Mouse (Mus musculus): ENCODE measurements around the gene Errfi1. TPM values are rescaled to one million over a fixed set of nuclear protein-coding genes. Genes with fewer than 3 reads are reported as not detected.

The Errfi1 gene
- polyA plus RNA-seq, 1 experiment, result 53.7 TPM

DNA sequence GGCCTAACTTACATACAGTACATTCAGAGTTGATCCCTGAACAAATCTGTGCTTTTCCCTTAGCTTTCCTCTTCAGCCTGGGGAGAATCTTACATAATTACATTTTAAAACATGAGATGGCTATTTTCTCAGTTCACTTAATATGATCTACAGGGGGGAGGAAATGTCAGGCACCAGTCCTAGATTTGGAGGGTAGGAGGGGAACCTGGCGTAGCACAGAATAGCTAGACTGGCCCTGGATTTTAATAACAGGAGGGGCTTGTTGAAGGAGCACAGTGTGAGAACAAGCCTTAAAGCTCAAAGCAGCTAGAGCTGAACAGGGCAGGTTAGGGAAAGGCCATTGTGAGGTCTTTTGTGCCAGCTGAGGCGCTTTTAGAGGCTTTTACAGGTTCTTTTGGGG lies 7.4 kb downstream of the Errfi1 start:
- TF ChIP-seq CTCF (IDR thresholded peaks at IDR 0.05; ENCODE audit: insufficient read depth, low read length), result no peak
- TF ChIP-seq POLR2A (IDR thresholded peaks at IDR 0.05; ENCODE audit: borderline replicate concordance, extremely low read depth, low read depth, low read length), result no peak
- DNase-seq, result no peak
- Histone ChIP-seq H3K4me3 (replicated peaks; ENCODE audit: extremely low read depth, low read depth, low read length) (no peak overlapping the region), H3K4me1 (ENCODE audit: control insufficient read depth, insufficient read depth, low read length) (peaks cover 8% of the 10 kb centered on the region)
- WGBS, result 81% methylated on average over 2 of the region's 2 CpGs

- H3K4me1 ChIP-seq (ENCODE audit: control insufficient read depth, insufficient read depth, low read length), result peaks cover 6% of the 10 kb centered on the region
- no peak overlapping the region for H3K4me3 ChIP-seq (replicated peaks; ENCODE audit: extremely low read depth, low read depth, low read length)
- TF ChIP-seq POLR2A (IDR thresholded peaks at IDR 0.05; ENCODE audit: borderline replicate concordance, extremely low read depth, low read depth, low read length), result peak; percentile 27; the same call in 1 of the 2 replicates
- TF ChIP-seq CTCF (IDR thresholded peaks at IDR 0.05; ENCODE audit: insufficient read depth, low read length), result no peak
- WGBS, result 51% methylated on average over 8 of the region's 8 CpGs
- no peak for DNase-seq
Measured at GRCm38 (mm10) chr4:150862626-150863375, 9.1 kb downstream of the Errfi1 start.

DNA sequence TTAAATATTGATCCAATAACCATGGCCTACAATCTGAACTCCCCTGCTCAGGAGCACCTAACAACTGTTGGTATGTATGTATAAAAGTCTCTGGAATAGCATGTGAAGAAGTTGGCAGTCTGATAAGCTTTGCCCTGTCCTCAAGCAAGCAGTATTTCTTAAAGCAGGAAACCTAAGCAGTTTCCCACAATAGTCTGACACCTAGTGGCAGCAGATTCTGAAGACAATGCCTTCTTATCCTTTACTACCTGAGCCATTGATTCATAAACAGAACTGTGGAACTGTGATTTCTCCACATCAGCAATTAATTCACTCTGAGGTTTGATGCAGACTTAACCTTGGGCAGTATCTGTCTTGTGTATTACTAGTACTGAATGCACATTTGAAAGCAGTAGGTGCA lies 11.7 kb downstream of the Errfi1 start:
- no peak for DNase-seq
- H3K4me1 ChIP-seq (ENCODE audit: control insufficient read depth, insufficient read depth, low read length), result peaks cover 18% of the 10 kb centered on the region
- TF ChIP-seq CTCF (IDR thresholded peaks at IDR 0.05; ENCODE audit: insufficient read depth, low read length) (no peak), POLR2A (IDR thresholded peaks at IDR 0.05; ENCODE audit: borderline replicate concordance, extremely low read depth, low read depth, low read length) (no peak)
- H3K4me3 ChIP-seq (replicated peaks; ENCODE audit: extremely low read depth, low read depth, low read length), result no peak overlapping the region

GRCm38 (mm10) chr4:150866069-150866468 lies 12.3 kb downstream of the Errfi1 start:
- Histone ChIP-seq H3K4me1 (ENCODE audit: control insufficient read depth, insufficient read depth, low read length) (peaks cover 24% of the 10 kb centered on the region), H3K4me3 (replicated peaks; ENCODE audit: extremely low read depth, low read depth, low read length) (no peak overlapping the region)
- DNase-seq, result no peak
- no peak for TF ChIP-seq CTCF (IDR thresholded peaks at IDR 0.05; ENCODE audit: insufficient read depth, low read length)
- no peak for TF ChIP-seq POLR2A (IDR thresholded peaks at IDR 0.05; ENCODE audit: borderline replicate concordance, extremely low read depth, low read depth, low read length)
- 82% methylated on average over 11 of the region's 11 CpGs for WGBS

- WGBS, result 88% methylated on average over 10 of the region's 12 CpGs
- Histone ChIP-seq H3K4me3 (replicated peaks; ENCODE audit: extremely low read depth, low read depth, low read length) (no peak overlapping the region), H3K4me1 (ENCODE audit: control insufficient read depth, insufficient read depth, low read length) (peaks cover 28% of the 10 kb centered on the region)
- TF ChIP-seq POLR2A (IDR thresholded peaks at IDR 0.05; ENCODE audit: borderline replicate concordance, extremely low read depth, low read depth, low read length) (no peak), CTCF (IDR thresholded peaks at IDR 0.05; ENCODE audit: insufficient read depth, low read length) (no peak)
- DNase-seq, result no peak
Measured at GRCm38 (mm10) chr4:150866494-150866893, 12.8 kb downstream of the Errfi1 start.

DNA sequence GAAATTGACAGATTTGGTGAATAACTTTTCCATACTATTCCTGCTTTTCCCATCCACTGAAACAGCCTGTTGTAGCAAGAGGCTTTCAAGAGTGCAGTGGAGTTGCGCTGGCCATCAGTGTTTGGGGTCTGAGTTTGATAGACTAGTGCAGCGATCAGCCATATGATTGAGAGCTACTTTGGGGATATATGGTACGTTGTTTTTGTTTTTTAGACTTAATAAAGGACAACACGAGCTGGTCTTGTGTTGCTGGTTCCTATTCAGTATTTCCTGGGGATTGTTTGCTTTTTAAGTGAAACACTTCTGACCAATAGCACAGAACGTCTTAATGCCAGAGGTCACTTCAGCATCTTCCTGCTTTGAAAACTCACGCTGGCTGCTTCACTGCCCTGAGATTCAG lies 14.4 kb downstream of the Errfi1 start:
- H3K4me3 ChIP-seq (replicated peaks; ENCODE audit: extremely low read depth, low read depth, low read length), result no peak overlapping the region
- DNase-seq, result no peak
- no peak for TF ChIP-seq CTCF (IDR thresholded peaks at IDR 0.05; ENCODE audit: insufficient read depth, low read length)
- TF ChIP-seq POLR2A (IDR thresholded peaks at IDR 0.05; ENCODE audit: borderline replicate concordance, extremely low read depth, low read depth, low read length), result no peak
- peaks cover 36% of the 10 kb centered on the region for H3K4me1 ChIP-seq (ENCODE audit: control insufficient read depth, insufficient read depth, low read length)
- 59% methylated on average over 6 of the region's 6 CpGs for WGBS

- DNase-seq, result no peak
- no peak overlapping the region for H3K4me3 ChIP-seq (replicated peaks; ENCODE audit: extremely low read depth, low read depth, low read length)
- no peak for TF ChIP-seq CTCF (IDR thresholded peaks at IDR 0.05; ENCODE audit: insufficient read depth, low read length)
- no peak for TF ChIP-seq POLR2A (IDR thresholded peaks at IDR 0.05; ENCODE audit: borderline replicate concordance, extremely low read depth, low read depth, low read length)
- WGBS, result 71% methylated on average over 2 of the region's 2 CpGs
- peaks cover 34% of the 10 kb centered on the region for H3K4me1 ChIP-seq (ENCODE audit: control insufficient read depth, insufficient read depth, low read length)
Measured at GRCm38 (mm10) chr4:150868859-150869258, 15.1 kb downstream of the Errfi1 start.

GRCm38 (mm10) chr4:150869276-150870197 lies 15.8 kb downstream of the Errfi1 start:
- Histone ChIP-seq H3K4me1 (ENCODE audit: control insufficient read depth, insufficient read depth, low read length) (peaks cover 34% of the 10 kb centered on the region), H3K4me3 (replicated peaks; ENCODE audit: extremely low read depth, low read depth, low read length) (no peak overlapping the region)
- TF ChIP-seq CTCF (IDR thresholded peaks at IDR 0.05; ENCODE audit: insufficient read depth, low read length), result no peak
- peak; percentile 26; the same call in 1 of the 2 replicates for TF ChIP-seq POLR2A (IDR thresholded peaks at IDR 0.05; ENCODE audit: borderline replicate concordance, extremely low read depth, low read depth, low read length)
- DNase-seq, result no peak
- WGBS, result 39% methylated on average over 17 of the region's 17 CpGs

GRCm38 (mm10) chr4:150870963-150871391 lies 17.3 kb downstream of the Errfi1 start:
- Histone ChIP-seq H3K4me1 (ENCODE audit: control insufficient read depth, insufficient read depth, low read length) (peaks cover 34% of the 10 kb centered on the region), H3K4me3 (replicated peaks; ENCODE audit: extremely low read depth, low read depth, low read length) (no peak overlapping the region)
- WGBS, result 67% methylated on average over 13 of the region's 13 CpGs
- TF ChIP-seq CTCF (IDR thresholded peaks at IDR 0.05; ENCODE audit: insufficient read depth, low read length), result no peak
- peak; percentile 37; the same call in 1 of the 2 replicates for TF ChIP-seq POLR2A (IDR thresholded peaks at IDR 0.05; ENCODE audit: borderline replicate concordance, extremely low read depth, low read depth, low read length)
- DNase-seq, result peak; percentile 62
